Mouse (Mus musculus) gastrocnemius, adult 8-10 months (tissue): ENCODE data around the gene Nck1. TPM values are rescaled to one million over a fixed set of nuclear protein-coding genes. Genes with fewer than 3 reads are reported as not detected.

Source experiments
- DNase-seq, 2 experiments: peaks; one replicate each; pipeline ENCODE4 v3.0.0; 2022; ENCODE audit warnings: low spot score in 2 of 2
- total RNA-seq, 4 experiments: library from RNA; stranded (reverse); gene quantifications; 2 replicates each; pipeline ENCODE4 v1.2.4; 2022

Gene Nck1
- total RNA-seq, 4 experiments from 2014 or later = 22.9 to 29.0 (median 26.6) TPM

DNA sequence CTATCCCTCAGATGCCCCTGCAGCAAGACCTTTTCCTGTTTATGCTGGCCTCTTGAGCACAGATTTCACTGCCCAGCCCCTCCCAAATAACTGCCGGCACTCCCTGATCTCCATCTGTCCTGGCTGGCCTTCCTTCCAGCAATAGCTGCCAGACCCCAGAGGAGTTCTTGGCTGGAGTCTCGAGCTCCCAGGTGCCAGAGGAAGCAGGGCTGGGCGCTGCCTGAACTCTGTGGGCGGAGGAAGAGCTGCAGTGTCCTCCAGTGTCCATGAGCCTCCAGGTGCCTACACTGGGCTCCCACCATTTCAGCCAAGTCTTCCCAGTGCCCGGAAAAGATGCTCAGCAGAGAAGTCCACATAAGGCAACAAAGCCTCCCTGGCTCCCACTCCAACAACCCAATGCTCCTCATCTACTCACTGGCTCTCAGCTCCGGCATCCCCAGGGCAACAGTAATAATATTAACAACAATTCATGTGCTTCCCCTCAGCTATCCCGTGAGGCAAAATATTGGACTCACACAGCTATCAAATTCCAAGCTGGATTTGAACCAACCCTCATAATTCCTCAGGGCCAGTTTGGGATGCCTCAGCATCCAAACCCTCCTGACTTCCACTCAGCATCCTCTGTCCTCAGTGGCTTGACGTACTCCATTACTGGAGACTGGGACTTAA is 74.9 kb downstream of the Nck1 start:
- DNase-seq = peak; percentile 88 to 91

DNA sequence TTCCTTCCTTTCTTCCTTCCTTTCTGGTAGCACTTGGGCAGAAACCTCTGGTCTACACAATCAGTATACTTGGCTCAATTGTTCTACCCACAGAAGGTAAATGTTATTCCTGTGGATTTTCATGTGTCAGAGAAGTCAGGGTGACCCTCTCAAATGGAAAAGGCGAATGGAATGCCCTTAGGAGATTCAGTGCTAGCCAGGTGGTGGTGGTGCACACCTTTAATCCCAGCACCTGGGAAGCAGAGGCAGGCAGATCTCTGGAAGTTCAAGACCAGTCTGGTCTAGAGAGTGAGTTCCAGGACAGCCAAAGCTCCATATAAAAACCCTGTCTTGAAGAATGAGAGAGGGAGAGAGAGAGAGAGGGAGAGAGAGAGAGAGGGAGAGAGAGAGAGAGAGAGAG is 75.7 kb downstream of the Nck1 start:
- no peak for DNase-seq

DNA sequence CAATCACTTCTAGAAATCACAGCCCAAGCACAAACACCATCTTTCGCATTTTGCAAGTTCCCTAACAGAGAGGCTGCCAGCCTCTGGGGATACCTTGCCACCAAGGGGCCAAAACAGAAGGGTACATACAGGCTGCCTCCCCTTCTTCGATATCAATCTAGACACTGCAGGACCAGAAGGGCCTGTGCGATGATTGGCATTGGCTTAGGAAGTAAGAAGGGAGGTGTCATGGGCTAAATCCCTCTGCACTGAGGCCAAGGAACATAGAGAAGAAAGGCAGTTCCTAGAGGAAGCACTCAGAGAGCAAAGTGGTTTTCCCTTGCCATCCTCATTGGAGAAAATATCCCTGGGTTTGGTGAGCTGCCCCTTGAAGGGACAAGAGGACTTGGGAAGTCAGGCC is 76.3 kb downstream of the Nck1 start:
- DNase-seq = no peak

GRCm38 (mm10) chr9:100468151-100468550 is 77.8 kb downstream of the Nck1 start:
- no peak for DNase-seq

DNA sequence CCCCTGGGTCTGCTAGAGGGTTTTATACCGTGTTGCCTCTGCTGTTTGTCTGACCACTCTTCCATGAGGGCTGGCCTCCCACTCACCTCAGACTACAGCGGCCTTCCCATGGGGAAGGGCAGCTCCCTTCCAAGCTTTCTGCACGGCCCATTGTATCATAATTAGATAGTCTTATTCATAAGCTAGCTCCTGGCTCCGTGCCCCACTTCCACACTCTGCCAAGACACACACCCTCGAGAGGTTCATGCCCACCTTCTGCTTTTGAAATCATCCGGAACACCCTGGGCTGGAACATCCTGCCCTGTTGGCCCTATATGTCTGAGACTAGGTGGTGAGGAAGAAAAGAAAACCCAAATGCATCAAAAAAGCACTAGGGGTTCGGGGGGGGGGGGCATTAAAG is 78.3 kb downstream of the Nck1 start:
- DNase-seq = peak; percentile 60 to 67

DNA sequence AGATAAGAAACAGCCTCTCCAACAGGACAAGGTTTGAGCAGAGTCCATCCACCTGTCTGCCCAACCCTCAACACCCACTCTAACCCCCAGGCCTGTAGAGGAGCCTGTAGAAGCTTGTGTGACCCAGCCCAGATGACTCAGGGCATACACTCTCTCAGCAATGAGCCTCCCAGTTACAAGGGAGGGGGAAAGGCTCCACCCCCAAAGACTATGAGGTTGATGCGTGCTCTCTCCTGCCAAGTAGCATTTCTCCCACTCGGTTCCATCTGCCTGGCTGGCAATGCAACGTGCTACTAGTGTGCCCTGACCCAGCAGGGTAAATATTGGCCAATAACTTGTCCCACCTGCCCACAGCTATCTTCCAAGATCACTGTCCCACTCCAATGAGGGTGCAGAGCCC is 79.2 kb downstream of the Nck1 start:
- DNase-seq = no peak

DNA sequence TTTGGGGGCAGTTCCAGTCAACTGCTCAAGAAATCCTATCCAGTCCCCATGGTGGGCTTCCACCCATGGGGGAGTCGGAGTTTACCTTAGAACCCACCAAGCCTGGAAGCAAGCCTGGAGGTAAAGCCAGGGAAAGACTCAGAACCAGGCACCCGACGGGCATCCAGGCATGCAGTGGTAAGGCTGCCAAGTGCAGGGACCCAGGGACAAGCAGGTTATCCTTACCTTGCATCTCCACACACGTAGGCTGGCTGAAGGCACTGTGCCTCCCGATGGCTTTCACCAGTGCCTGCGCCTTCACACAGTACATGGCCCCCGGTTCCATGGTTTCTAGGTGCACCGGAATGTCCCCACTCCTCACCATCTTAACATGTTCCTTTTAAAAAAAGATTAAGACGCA is 79.9 kb downstream of the Nck1 start:
- DNase-seq = no peak

DNA sequence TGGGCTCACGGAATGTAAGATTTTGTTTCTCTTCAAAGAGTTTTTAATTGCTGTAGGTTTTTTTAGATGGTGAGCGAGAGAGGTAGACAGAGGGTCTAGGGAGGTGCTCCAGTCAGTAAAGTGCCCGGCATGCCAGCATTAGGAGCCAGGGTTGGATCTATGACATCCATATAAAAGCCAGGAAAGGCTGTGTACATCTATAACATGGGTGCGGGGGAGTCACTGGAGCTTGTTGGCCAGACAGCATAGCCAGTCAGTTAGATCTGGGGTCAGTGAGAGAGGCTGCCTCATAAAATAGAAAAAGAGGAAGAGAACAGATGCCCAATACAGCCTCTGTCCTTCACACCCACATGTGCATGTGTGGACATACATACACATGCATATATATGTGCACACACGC is 80.6 kb downstream of the Nck1 start:
- DNase-seq = no peak

DNA sequence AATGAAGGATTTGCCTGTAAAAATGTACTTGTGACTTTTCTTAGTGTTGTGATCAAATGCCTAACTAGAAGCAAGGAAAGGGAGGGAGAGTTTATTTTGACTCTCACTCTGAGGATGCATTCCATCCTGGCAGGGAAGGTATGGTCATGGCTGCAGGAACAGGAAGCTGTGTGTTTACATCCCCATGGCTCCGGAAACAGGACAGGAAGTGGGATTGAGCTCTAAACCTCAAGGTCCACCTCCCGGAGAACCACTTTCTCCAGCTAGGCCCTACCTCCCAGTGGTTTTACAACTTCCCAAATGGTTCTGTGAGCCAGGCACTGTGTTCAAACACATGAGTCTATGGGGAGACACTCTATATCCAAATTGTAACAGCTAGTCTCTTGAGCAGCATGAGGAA is 82.2 kb downstream of the Nck1 start:
- DNase-seq = no peak

- no peak for DNase-seq
These were observed 83.8 kb downstream of the Nck1 start for GRCm38 (mm10) chr9:100462098-100462497.

- DNase-seq = peak; percentile 41 to 56
These were observed 84.3 kb downstream of the Nck1 start for GRCm38 (mm10) chr9:100461671-100462070.

GRCm38 (mm10) chr9:100460203-100460602 is 85.7 kb downstream of the Nck1 start:
- no peak for DNase-seq

DNA sequence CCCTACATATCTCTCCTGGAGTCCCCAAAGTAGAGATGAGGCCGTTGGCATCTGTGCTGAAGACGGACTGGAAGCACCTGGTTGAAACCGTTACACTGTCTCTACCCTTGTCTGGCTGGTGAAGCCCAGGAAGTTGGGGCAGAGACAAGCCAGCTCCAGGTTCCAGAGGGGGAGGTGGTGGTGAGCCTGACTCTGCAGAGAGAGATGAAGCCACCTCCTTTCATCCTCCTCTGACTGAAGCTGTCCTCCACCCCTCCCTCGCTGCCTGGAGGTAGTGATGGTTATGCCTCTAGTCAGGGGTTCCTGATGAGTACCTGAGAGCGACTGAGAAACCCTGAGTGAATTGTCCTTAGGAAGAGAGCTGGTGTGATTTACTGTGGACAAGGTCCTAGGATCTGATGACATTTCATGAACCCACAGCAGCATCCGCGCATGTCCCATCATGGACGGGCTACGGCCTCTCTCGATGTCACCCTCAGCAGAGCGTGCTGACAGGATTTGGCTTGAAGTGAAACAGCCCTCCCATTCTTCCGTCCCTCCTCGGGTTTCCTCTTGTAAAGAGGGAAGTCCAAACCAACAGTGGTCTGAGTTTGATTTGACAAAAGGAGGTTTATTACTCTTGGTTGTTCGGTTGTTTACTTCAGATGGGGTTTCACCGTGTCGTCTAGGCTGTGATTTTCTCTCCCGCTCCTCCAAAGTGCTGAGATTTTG is 87.8 kb downstream of the Nck1 start:
- no peak for DNase-seq

- DNase-seq = no peak
These were observed 91.3 kb downstream of the Nck1 start for GRCm38 (mm10) chr9:100454664-100454993.

DNA sequence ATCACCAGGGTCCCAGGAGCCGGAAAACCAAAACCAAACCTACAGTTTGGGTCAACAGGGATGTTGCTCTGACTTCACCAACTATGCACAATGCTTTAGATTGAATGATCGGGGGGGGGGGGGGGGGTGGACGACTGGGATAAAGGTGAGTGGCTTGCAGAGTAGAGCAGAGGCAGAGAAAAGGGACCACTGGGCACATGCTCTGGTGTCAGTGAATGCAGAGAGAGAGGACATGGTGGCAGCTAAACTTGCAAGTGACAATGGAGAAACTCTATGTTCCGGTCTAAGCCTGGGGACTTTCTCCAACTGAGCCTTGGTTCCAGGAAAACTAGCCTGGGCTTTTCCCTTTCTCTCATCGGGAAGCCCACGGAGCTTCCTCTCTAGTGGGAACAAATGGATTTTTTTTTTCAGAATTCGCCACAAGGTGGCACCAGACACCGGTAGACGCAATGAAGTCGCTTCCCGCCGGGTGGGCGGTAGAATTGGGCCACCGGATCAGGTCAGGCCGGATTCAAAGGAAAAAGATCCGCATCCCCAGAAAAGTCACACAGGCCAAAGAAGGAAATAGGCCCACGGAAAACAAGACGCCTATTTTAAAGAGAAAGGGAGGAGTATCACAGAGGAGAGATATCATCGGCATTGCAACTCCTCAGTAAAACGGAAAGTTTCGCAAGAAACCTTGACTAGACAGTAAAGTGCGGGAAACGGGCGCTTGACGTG is 91.8 kb downstream of the Nck1 start:
- DNase-seq = peak; percentile 53 to 61

GRCm38 (mm10) chr9:100452432-100452831 is 93.5 kb downstream of the Nck1 start:
- DNase-seq = no peak

GRCm38 (mm10) chr9:100446059-100446686 is 99.8 kb downstream of the Nck1 start:
- peak; percentile 38 to 43 for DNase-seq

Other genes starting within 250 kb of the Nck1 start
- gene Il20rb, start 59.3 kb downstream of the Nck1 start, total RNA-seq = 1 to 10 TPM in 2 of 4 experiments, under 1 TPM in 2; 0.82 to 2.8 (median 1.4) TPM
- gene Slc35g2, start 25.0 kb upstream of the Nck1 start, total RNA-seq = under 1 TPM; 0.48 to 0.77 (median 0.51) TPM
- 10 to 100 TPM; 19.2 to 22.6 (median 20.8) TPM for gene Stag1, start 51.7 kb upstream of the Nck1 start, total RNA-seq